Mouse (Mus musculus) left cerebral cortex, postnatal 36 days (tissue): ENCODE measurements around the gene Slc17a4. TPM values are rescaled to one million over a fixed set of nuclear protein-coding genes. Genes with fewer than 3 reads are reported as not detected.
A peak's percentile ranks its signal among the peaks of the same experiment; 100 is the strongest.

ENCODE experiments used
- DNase-seq, 2 experiments: peaks; one replicate each; pipeline ENCODE4 v3.0.0; 2021 to 2022; ENCODE audit warnings: low spot score in 2 of 2, mixed read lengths in 1 of 2
- intact Hi-C: fragments of 180-260 bp; cut with DNase I; formaldehyde crosslinking; loops from one replicate; pipeline ENCODE4 v1.15.1; 2025
- total RNA-seq, 2 experiments: library from RNA; stranded (reverse); gene quantifications; 2 replicates each; pipeline ENCODE4 v1.2.3; 2021

The Slc17a4 gene
- not detected for total RNA-seq

- intact Hi-C loops: no loop called here
- no peak for DNase-seq
These were observed at the start of gene Slc17a4 for GRCm38 (mm10) chr13:23914376-23915167. TSS of gene Slc17a4 (minus strand) at chr13:23915009.

GRCm38 (mm10) chr13:23959776-23960175 is 45.0 kb upstream of the Slc17a4 start:
- intact Hi-C loops: no loop called here
- DNase-seq: no peak

GRCm38 (mm10) chr13:23950928-23951327 is 36.1 kb upstream of the Slc17a4 start:
- intact Hi-C loops: no loop called here
- DNase-seq: no peak

GRCm38 (mm10) chr13:23949484-23950246 is 34.9 kb upstream of the Slc17a4 start:
- intact Hi-C loops: no loop called here

GRCm38 (mm10) chr13:23946254-23946653 is 31.4 kb upstream of the Slc17a4 start:
- no peak for DNase-seq
- intact Hi-C loops: no loop called here

More at GRCm38 (mm10) chr13:23949484-23950246, 34.9 kb upstream of the Slc17a4 start:
- no peak for DNase-seq

GRCm38 (mm10) chr13:23942861-23943260 is 28.1 kb upstream of the Slc17a4 start:
- no peak for DNase-seq
- intact Hi-C loops: no loop called here

GRCm38 (mm10) chr13:23940291-23940690 is 25.5 kb upstream of the Slc17a4 start:
- no peak for DNase-seq
- intact Hi-C loops: no loop called here

GRCm38 (mm10) chr13:23938699-23939098 is 23.9 kb upstream of the Slc17a4 start:
- intact Hi-C loops: no loop called here

GRCm38 (mm10) chr13:23934211-23934520 is 19.4 kb upstream of the Slc17a4 start, which contains the start of gene Hist1h2aa:
TSS of gene Hist1h2aa (plus strand) at chr13:23934462.
- no peak for DNase-seq
- intact Hi-C loops: no loop called here

More at GRCm38 (mm10) chr13:23938699-23939098, 23.9 kb upstream of the Slc17a4 start:
- DNase-seq: peak in 1 of 2 experiments; percentile 33

GRCm38 (mm10) chr13:23933421-23934210 is 18.8 kb upstream of the Slc17a4 start, which contains the start of gene Hist1h2ba:
TSS of gene Hist1h2ba (minus strand) at chr13:23934156.
- no peak for DNase-seq
- intact Hi-C loops: no loop called here

GRCm38 (mm10) chr13:23930904-23931303 is 16.1 kb upstream of the Slc17a4 start:
- intact Hi-C loops: no loop called here

GRCm38 (mm10) chr13:23930461-23930860 is 15.7 kb upstream of the Slc17a4 start:
- intact Hi-C loops: no loop called here
- DNase-seq: no peak

More at GRCm38 (mm10) chr13:23930904-23931303, 16.1 kb upstream of the Slc17a4 start:
- DNase-seq: no peak

GRCm38 (mm10) chr13:23928637-23929036 is 13.8 kb upstream of the Slc17a4 start:
- intact Hi-C loops: no loop called here
- no peak for DNase-seq

GRCm38 (mm10) chr13:23925792-23926191 is 11.0 kb upstream of the Slc17a4 start:
- intact Hi-C loops: no loop called here
- DNase-seq: no peak

- no peak for DNase-seq
- intact Hi-C loops: no loop called here
These were observed 2.9 kb upstream of the Slc17a4 start for GRCm38 (mm10) chr13:23917674-23918073.

GRCm38 (mm10) chr13:23916132-23916531 is 1.3 kb upstream of the Slc17a4 start:
- no peak for DNase-seq
- intact Hi-C loops: no loop called here

GRCm38 (mm10) chr13:23913791-23914306 is 960 bp downstream of the Slc17a4 start:
- DNase-seq: no peak
- intact Hi-C loops: no loop called here

- no peak for DNase-seq
- intact Hi-C loops: no loop called here
These were observed 3.5 kb downstream of the Slc17a4 start for GRCm38 (mm10) chr13:23911335-23911734.

- no peak for DNase-seq
- intact Hi-C loops: no loop called here
These were observed 4.7 kb downstream of the Slc17a4 start for GRCm38 (mm10) chr13:23910121-23910520.

GRCm38 (mm10) chr13:23906906-23907305 is 7.9 kb downstream of the Slc17a4 start:
- intact Hi-C loops: no loop called here
- no peak for DNase-seq
